Mouse (Mus musculus): ENCODE data around the gene Ccdc66. TPM values are rescaled to one million over a fixed set of nuclear protein-coding genes. Genes with fewer than 3 reads are reported as not detected.

The Ccdc66 gene
- 5.5 and 7.2 TPM in 2 replicates for polyA plus RNA-seq (2015; fragmentation: Nextera tagmentation; extraction: Ambion mirVana)

DNA sequence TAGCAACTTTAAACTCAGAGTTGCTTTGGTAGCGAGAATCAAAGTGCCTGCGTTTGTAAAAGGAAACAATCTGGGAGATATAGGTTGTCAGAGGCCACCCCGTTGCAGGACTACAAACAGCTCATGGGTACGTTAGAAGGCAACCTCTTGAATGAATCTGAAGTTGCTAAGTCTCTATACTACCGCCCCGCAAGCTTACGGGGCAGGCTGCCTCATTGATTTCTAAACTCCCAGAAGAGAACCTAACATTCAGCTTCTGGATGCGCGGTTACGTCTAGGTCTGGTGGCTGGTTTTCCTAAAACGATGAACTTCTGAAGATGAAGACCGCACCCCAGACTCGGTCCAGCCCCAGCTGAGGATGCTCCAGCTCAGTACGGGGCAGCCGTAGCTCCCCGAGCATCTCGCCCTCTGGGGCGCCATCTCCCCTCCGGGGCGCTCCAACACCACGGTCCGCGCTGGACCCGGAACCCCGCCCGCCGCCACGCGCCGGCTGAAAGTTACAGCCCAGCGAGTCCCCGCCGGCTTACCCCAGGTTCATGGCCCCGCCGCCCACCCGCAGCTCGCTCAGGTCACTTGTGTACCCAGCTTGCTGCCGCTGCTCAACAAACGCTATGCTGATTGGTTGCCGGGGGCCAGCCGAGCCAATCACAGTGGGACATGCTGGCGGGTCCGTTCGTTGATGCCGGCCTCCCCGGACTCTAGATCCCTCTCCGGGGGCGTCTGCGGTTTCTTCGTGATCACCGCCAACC is at the start of gene Ccdc66:
Gene Ccdc66 (minus strand): TSS at position 567 of the 750 bp plus-strand sequence.

Other genes with a start within 250 kb of the Ccdc66 start
- gene Fam208a, start 79.6 kb downstream of the Ccdc66 start, polyA plus RNA-seq (2015; fragmentation: Nextera tagmentation; extraction: Ambion mirVana): 12.6 and 13.2 TPM in 2 replicates
- 92.9 and 94.7 TPM in 2 replicates for gene Erc2, start 114.0 kb upstream of the Ccdc66 start, polyA plus RNA-seq (2015; fragmentation: Nextera tagmentation; extraction: Ambion mirVana)

All from neural tube, postnatal 0 days (tissue).